Mouse (Mus musculus) bone marrow, adult 2 months (tissue): ENCODE measurements around the gene Eef1a2. TPM values are rescaled to one million over a fixed set of nuclear protein-coding genes. Genes with fewer than 3 reads are reported as not detected.
"Not testable (repeated sequence)": the region's sequence is repeated elsewhere in the genome, so short reads cannot be mapped to it uniquely, and the experiment has no call there.

Experiments
- H3K27ac ChIP-seq: fragments of 200-500 bp; 2 replicates; pipeline ENCODE4 v1.5.1; 2012; ENCODE audit warnings: low read depth, mild to moderate bottlenecking, control low read depth, inconsistent platforms, low read length; ENCODE audit not compliant: control insufficient read depth, poor library complexity, insufficient read depth
- H3K4me1 ChIP-seq: fragments of 200-500 bp; 2 replicates; pipeline ENCODE4 v1.6.1; 2011; ENCODE audit warnings: low read length; ENCODE audit not compliant: control insufficient read depth, insufficient read depth
- H3K4me3 ChIP-seq: fragments of 200-500 bp; replicated peaks from 2 replicates; pipeline ENCODE3; 2011; ENCODE audit warnings: mild to moderate bottlenecking, low read depth, low read length, control low read depth; ENCODE audit not compliant: control insufficient read depth
- CTCF ChIP-seq: fragments of 200-500 bp; IDR thresholded peaks from 2 replicates; pipeline ENCODE4 v1.5.1; 2011; ENCODE audit warnings: low read length, control low read depth; ENCODE audit not compliant: control insufficient read depth, insufficient read depth
- POLR2A ChIP-seq: fragments of 200-500 bp; IDR thresholded peaks from 2 replicates; pipeline ENCODE4 v1.6.1; 2011; ENCODE audit warnings: low read depth, mild to moderate bottlenecking, control low read depth, low read length, borderline replicate concordance; ENCODE audit not compliant: control insufficient read depth
- whole genome bisulfite sequencing: fragments of 180-500 bp; shearing (Covaris S2); methylation state at CpG from one replicate; pipeline ENCODE4 v1.1.7; 2018; 5-methylcytosine and 5-hydroxymethylcytosine counted together
- polyA plus RNA-seq: library from polyadenylated mRNA; stranded (reverse); fragments of >200 nt; gene quantifications from 2 replicates; pipeline ENCODE4 v1.2.4, GENCODE M21; 2011; ENCODE audit warnings: low replicate concordance; ENCODE audit not compliant: missing spikeins, insufficient read depth, insufficient read length

The Eef1a2 gene
- 0.47 and 0.97 TPM in 2 replicates for polyA plus RNA-seq

GRCm38 (mm10) chr2:181156248-181157121 is at the start of gene Eef1a2:
Gene Eef1a2, minus strand, starts transcription at chr2:181157014.
- Histone ChIP-seq H3K4me1 (no peaks in the 10 kb centered on the region), H3K4me3 (no peak within 1 kb of the TSS), H3K27ac (no peak within 1 kb of the TSS)
- WGBS, result 11% methylated on average over 55 of the region's 55 CpGs
- TF ChIP-seq CTCF, result no peak
- no peak for TF ChIP-seq POLR2A

DNA sequence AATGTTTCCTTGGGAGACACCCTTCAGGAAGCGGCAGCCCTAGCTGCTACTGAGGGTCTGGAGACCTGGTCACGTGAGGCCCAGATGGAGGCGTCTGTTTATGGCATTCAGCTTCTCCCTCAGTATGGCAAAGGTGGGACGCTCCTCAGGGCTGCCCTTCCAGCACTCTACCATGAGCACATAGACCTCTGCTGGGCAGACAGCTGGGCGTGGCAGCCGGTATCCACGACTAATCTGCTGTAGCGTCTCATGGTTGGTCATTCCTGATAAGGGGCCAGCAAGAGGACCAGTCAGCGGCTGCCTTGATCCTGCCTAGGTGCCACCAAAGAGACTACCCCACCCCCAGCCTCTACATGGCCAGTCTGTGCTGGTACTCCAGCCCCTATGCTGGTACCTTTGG is 49.3 kb upstream of the Eef1a2 start:
- 71% methylated on average over 9 of the region's 9 CpGs for WGBS
- H3K4me3 ChIP-seq, result no peak overlapping the region
- peaks cover 2% of the 10 kb centered on the region for H3K4me1 ChIP-seq
- 0 out of 2 replicates have a peak, but pooled peaks have one; percentile 20 for TF ChIP-seq POLR2A
- no peak for TF ChIP-seq CTCF
- peak overlapping the region; percentile 59 for H3K27ac ChIP-seq

DNA sequence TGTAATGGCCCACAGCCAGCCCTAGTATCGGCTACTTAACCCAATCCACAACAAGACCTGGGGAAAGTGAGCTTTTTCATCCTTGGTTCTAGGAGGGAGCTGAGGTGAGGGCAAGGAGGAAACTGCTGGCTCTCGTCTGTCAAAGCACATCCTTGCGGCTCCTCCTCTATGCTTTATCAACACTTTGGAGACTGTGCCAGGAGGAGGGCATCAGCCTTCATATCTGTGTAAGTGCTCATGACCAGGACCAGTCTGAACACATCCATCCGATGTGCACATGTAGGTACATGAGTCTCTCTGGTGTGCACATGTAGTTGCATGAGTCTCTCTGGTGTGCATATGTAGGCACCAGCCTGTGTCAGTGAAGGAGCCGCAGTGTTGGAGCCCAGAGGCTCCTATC is 48.9 kb upstream of the Eef1a2 start:
- H3K4me3 ChIP-seq, result no peak overlapping the region
- peak overlapping the region; percentile 59 for H3K27ac ChIP-seq
- 77% methylated on average over 5 of the region's 5 CpGs for WGBS
- H3K4me1 ChIP-seq, result peaks cover 2% of the 10 kb centered on the region
- no peak for TF ChIP-seq CTCF
- no peak for TF ChIP-seq POLR2A

DNA sequence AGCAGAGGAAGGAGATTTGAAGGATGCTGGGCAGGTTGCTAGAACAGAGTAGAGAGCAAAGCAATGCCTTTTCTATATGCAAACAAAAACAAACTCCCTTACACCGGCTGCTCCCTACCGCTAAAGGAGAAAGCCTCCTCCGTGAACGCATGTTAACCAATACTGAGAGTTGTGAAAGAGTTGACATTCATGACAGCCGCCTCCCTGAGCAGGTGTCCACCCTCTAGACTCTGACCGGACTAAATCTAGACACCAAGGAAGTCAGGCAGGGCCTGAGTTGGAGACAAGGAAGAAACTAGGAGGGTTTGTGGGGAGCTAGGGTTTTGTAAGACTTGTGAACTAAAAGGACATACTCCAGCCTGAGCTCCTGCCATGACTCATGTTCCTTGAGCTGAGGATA is 46.1 kb upstream of the Eef1a2 start:
- TF ChIP-seq POLR2A (no peak), CTCF (no peak)
- no peak overlapping the region for H3K4me3 ChIP-seq
- 65% methylated on average over 6 of the region's 6 CpGs for WGBS
- H3K4me1 ChIP-seq, result peaks cover 2% of the 10 kb centered on the region
- H3K27ac ChIP-seq, result no peak overlapping the region

- 78% methylated on average over 3 of the region's 3 CpGs for WGBS
- Histone ChIP-seq H3K4me1 (peaks cover 2% of the 10 kb centered on the region), H3K27ac (no peak within 1 kb of the TSS), H3K4me3 (no peak within 1 kb of the TSS)
- TF ChIP-seq CTCF (no peak), POLR2A (no peak)
Measured at GRCm38 (mm10) chr2:181202422-181202821, 45.6 kb upstream of the Eef1a2 start, which contains the start of gene Ptk6. Gene Ptk6, minus strand, starts transcription at chr2:181202789.

DNA sequence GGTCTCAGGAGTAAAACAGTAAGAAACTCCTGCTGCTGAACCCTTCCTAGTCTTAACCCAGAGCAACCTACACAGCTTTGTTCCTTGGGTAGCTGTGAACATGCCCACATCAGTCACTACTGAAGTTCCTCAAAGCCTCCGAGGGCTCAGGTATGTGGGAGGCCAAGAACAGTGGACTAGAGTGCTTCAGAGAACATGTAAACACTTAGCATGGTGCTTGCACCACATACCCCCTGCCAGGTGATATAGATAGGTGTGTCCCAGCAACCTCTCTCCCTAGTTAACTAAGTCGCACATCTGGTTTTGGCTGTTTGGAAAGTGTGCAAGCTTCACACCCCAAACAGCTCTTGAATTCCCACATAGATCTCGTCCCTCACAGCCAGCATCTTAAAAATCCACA is 44.8 kb upstream of the Eef1a2 start:
- no peak for TF ChIP-seq POLR2A
- no peak for TF ChIP-seq CTCF
- Histone ChIP-seq H3K4me3 (no peak overlapping the region), H3K27ac (no peak overlapping the region), H3K4me1 (peaks cover 2% of the 10 kb centered on the region)
- WGBS, result 65% methylated on average over 3 of the region's 3 CpGs

GRCm38 (mm10) chr2:181196628-181197300 is 40.0 kb upstream of the Eef1a2 start:
- no peak overlapping the region for H3K27ac ChIP-seq
- TF ChIP-seq POLR2A (no peak), CTCF (no peak)
- no peak overlapping the region for H3K4me3 ChIP-seq
- WGBS, result 75% methylated on average over 4 of the region's 4 CpGs
- peaks cover 1% of the 10 kb centered on the region; the same call in 1 of the 2 replicates for H3K4me1 ChIP-seq

DNA sequence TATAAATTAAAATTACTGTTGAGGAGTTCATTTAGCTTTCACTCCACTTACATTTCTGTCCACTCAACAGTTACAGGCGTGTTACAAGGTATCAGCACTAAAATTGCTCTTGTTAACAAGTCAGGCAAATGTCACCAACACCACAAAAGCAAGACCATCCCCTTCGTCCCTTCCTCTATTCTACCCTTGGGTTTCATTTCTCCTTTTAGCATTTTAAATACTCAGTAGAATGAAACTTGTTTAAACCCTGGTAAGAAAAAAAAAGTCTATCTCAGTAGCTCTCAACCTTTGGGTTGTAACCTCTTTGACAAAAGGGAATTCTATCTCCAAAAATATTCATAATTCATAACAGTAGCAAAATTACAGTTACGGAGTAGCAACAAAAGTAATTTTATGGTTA is 36.2 kb upstream of the Eef1a2 start:
- Histone ChIP-seq H3K27ac (no peak overlapping the region), H3K4me1 (peaks cover 1% of the 10 kb centered on the region; the same call in 1 of the 2 replicates), H3K4me3 (no peak overlapping the region)
- TF ChIP-seq POLR2A (no peak), CTCF (no peak)
- 12% methylated on average over 3 of the region's 3 CpGs for WGBS

DNA sequence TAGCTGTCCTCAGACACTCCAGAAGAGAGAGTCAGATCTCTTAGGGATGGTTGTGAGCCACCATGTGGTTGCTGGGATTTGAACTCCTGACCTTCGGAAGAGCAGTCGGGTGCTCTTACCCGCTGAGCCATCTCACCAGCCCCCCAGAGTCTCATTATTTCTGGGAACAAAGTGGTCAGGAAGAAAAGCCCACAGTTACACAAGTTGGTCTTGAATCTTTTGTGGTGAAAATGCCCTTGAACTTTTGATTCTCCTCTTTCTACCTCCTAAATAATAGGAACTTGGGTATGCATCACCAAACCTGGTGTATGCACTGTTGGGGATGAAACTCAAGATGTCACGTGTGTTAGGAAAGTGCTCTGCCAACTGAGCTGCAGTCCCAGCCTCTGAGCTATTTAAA is 35.1 kb upstream of the Eef1a2 start:
- Histone ChIP-seq H3K4me1 (peaks cover 1% of the 10 kb centered on the region; the same call in 1 of the 2 replicates), H3K4me3 (no peak overlapping the region), H3K27ac (no peak overlapping the region)
- no peak for TF ChIP-seq POLR2A
- TF ChIP-seq CTCF, result no peak
- 85% methylated on average over 4 of the region's 4 CpGs for WGBS

GRCm38 (mm10) chr2:181191385-181191784 is 34.6 kb upstream of the Eef1a2 start:
- H3K4me3 ChIP-seq, H3K4me1 ChIP-seq, H3K27ac ChIP-seq: not testable (repeated sequence)
- 74% methylated on average over 4 of the region's 4 CpGs for WGBS
